Mouse (Mus musculus) embryo, embryonic 11.5 days (tissue): ENCODE measurements around the gene Crygn.

ENCODE experiments used
- DNase-seq: peaks from one replicate; pipeline ENCODE4 v3.0.0-alpha.2; 2012; ENCODE audit warnings: low read depth, low spot score

The Crygn gene

DNA sequence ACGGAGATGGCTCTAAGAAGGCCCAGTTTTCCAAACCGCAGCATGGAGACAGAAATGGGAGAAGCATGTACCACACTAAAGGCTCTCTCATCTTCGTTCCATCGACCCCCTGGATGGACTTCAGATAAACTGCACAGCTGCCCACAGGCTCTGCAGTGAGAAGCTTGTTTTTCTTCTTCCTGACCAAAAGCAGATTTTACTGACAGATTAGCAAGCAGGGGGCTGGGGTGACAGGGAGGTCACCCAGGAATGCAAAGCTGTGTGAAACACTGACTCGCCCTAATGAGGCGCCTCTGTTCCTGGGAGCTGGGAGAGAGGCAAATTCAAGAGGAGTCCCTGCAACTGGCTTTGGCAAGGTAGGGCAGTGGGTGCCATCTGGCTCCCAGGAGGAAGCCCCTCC lies 10.3 kb downstream of the Crygn start:
- DNase-seq, result no peak

DNA sequence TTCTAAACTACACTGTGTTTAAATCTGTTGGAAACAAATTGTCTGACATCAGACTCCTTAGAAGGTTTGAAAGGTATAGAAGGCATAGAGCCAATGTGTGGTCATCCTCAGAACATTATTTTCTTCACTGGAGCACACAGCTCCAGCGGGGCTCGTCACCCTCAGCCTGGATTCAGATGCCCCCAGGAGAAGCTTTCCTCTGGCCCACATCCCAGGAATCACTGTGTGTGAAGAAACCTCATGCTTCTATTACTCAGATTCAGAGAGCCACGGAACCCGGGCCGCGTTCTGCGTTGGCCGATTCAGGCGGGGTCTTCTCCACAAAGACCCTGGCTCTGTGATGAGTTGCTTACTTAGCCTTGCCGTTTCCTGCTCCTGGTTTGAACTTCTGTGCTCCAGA lies 13.9 kb downstream of the Crygn start:
- no peak for DNase-seq

DNA sequence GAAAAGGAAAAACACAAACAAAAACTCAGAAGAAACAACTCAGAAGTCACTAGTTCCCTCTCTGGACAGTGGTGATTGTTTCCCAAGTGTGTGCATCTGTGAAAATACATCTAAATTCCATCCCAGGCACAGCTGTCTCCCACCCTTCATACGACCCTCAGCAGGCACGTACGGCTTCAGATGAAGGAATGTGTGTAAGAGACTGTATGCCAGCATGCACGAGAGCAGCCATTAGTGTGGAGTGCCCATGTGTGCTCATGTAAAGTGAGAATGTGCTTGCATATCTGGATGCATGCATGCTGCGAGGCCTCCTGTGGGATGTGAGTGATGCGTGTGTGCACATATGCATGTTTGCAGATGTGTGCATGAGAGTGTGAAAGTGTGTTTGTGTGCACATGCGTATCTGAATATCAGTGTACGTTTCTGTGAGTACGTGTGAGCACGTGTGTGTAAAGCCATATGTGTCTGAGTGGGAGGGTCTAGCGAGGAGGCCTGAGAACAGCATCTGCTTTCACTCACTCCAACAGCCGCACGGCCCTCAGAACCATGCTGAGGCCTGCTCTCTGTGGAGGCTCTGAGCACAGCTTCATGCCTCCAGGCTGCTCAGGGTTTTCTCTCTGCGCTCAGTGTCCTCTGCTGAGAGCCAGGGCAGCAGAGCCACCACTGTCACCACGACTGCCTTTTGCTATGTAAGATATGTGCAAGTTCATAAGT lies 16.5 kb downstream of the Crygn start:
- no peak for DNase-seq

DNA sequence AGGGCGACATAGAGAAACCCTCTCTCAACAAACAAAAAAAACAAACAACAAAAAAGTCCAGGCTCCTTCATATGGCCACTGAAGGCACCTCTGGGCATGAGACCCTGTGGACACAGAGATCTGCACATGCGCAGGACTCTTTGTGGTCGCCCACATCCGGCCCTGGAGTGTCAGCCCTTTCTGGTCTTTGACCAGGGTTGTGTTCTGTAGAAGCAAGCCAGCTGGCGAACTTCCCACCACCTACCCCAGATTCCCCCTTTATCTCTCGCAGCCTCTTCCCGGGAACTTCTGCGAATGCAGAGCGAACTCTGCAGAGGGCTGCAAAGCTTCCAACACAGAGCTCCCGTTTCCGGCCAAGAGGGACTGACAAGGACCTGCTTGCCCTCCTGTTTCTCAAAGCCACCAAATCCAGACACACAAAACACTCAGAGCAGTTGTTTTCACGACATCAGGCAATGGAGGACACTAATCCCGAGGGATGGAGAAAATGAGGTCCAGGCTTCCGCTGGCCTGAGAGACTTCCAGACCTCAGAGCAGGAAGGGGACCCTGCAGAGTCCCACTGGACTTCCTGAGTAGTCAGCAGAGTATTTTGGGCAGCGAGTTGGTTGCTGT lies 18.6 kb downstream of the Crygn start:
- DNase-seq, result no peak

DNA sequence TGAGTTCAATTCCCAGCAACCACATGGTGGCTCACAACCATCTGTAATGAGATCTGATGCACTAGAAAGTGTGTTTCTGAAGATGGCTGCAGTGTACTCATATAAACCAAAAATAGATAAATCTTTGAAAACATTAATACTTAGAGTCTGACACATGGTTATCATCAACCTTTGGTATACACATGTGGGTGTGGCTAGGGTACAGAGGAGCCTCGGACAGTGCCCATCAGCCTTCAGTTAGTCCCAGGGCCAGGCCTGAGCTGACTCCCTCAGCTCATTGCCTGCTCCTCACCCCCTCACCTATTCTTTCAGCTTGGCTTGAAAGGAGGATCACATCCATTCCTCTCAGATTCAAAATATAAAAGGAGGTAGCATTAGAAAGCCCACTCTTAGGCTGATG lies 19.3 kb downstream of the Crygn start:
- DNase-seq, result no peak

DNA sequence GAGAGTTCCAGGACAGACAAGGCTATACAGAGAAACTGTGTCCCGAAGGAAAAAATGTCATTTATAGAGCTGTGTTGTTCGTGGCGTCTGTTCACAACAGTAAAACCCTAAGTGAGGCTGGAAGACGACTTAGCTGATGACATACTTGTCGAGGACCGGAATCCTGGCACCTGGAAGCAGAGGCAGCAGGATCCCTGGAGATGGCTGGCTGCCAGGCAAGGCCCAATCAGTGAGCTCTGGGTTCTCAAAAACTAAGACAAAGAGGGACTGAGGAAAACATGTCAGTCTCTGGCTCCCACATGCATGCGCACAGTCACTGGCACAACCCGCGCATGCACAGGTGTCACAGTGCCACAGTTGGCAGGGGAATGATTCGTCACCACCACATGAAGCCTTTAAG lies 20.2 kb downstream of the Crygn start:
- no peak for DNase-seq

DNA sequence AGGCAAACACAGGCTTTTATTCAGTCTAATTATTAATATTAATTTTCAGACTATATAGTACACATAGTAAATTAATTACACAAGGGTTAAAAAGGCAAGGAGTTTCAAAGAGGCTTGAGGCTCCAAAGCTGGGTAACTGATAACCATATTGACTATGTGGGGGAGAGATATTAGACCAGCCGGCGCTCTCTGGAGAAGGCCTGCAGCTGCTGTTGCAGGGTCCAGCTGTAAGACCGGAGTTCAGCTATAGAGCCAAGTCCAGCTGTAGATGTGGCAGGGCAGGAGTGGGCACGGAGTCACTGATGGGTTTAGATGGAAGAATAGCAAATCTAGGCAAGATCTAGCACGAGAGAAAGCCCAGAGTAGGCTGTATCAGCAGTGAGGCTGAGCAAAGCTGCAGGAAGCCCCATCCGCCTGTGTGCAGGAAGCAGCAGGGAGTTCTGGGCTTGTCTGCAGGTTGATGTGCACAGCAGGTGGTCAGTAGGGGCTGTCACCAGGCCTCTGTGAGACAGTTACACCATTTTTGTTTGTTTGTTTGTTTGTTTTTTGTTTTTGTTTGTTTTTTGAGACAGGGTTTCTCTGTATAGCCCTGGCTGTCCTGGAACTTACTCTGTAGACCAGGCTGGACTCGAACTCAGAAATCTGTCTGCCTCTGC lies 23.9 kb downstream of the Crygn start:
- DNase-seq, result no peak

DNA sequence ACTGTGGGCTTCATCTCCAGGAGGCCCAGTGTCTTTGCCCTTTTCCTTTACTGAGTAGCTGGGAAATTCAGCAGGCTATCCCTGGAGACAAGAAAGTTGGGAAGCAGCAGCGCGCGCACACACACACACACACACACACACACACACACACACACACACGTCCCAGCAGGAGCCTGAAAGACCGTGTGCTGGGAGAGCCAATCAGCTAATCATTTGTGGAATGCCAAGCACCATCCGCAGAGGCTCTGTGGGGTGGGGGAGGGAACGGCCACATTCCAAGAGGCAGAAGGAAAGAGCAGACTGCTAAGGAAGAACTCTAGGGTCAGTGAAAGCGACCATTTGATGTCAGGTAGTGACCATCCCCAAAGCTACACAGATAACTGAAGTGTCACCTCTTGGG lies 24.7 kb downstream of the Crygn start:
- DNase-seq, result no peak

DNA sequence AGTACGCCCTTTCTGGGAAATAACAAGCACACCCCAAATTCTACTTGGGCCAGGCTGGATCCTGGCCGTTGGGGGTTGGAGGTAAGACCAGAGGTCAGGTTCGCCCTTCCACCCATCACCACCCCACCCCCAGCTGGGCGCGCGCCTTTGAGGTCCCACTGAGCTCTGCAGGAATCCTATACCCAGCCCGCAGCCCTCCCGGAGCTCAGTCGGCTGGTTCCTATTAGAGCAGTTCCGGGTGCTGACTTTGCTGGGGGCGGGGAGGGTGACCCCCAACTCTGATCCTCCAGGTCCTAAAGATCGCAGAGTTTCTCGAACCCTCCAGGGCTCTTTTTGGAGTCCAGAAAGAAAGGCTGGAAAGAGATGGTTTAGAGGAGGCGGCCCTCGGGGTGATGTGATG lies 26.8 kb downstream of the Crygn start:
- no peak for DNase-seq

DNA sequence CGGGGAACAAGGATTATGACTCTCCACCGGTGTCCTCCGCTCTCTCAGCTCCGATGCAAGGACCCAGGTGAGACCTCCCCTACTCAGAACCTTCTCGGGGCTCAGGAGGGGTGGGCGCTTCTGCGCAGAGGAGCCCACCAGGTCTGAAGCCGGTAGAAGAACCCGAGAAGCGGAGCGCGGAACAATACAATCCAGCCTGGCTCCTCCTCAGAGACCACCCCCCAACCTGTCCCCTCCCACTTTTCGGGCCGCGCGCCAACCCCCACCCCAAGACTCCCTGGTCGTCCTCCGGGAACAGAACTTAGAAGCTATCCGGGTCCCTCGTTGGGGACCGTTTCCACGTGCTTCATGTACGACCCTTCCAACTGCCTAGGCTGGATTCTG lies 27.3 kb downstream of the Crygn start, which contains the start of gene Wdr86:
Wdr86 (minus strand) TSS at position 240 of the 384 bp plus-strand sequence.
- DNase-seq, result no peak

DNA sequence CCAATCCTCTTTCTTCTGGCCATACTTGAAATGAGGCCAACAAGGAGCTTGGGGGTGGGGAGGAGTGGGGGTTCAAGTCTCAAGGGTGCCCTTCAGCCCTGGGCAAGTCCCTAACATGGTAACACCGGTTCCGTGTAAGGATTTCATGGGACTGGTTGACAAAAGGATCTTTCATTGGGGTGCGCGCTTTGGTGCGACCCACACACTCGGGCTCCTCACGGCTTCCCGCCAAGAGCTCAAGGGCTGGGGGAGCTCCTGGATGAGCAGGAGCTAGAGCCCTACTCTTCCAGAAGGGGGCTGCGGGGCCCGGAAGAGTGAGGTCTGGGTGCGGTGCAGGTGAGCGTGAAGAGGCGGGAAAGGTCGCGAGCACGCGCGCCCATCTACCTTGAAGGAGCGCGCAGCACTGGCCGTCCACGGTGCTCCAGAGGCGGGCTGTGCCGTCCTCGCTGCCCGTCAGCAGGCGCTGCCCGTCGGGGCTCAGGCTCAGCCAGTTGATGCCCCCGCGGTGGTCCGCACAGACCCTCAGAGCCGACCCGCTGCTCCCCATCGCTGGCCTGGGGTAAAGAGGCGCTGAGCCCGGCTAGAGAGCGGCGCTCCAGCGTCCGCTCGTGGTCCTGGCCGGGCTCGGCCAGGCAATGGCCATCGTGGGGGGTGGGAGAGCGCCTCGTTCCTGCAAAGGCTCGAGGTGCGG lies 27.9 kb downstream of the Crygn start:
- DNase-seq, result no peak

DNA sequence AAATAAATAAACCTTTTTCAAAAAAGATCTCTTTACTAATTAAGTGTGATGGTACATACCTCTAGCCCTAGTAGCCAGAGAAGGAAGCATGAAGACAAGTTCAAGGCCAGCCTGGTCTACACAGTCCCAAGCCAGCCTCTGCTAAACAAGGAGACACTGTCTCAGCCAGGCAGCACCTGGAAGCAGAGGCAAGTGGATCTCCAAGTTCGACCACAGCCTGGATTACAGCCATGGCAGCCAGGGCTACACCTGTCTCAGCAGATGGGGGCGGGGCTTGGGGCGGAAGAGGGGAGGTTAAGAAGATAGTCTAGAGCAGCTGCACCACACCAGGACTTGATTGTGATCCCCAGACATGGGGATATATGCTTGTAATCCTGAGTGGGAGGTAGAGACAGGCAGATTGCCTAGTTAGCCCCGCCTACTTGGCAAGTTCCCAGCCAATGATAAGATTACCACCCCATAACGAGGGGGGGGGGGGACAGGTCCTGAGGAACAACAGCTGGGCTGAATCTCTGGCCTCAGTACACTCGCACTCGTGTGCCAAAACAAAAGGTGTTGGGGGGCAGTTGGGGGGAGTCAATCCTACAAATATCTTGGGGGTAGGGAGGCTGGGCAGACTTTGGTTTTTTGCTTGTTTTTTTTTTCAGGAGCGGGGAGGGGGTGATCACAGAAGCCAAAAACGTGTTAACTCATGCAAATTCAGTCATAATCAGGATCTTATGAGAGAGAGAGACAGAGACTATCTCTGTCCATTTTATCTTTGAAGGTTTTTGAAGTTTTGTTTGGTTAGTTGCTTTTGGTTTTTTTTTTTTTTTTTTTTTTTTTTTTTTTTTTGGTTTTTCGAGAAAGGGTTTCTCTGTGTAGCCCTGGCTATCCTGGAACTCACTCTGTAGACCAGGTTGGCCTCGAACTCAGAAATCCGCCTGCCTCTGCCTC lies 30.6 kb downstream of the Crygn start:
- DNase-seq, result no peak

DNA sequence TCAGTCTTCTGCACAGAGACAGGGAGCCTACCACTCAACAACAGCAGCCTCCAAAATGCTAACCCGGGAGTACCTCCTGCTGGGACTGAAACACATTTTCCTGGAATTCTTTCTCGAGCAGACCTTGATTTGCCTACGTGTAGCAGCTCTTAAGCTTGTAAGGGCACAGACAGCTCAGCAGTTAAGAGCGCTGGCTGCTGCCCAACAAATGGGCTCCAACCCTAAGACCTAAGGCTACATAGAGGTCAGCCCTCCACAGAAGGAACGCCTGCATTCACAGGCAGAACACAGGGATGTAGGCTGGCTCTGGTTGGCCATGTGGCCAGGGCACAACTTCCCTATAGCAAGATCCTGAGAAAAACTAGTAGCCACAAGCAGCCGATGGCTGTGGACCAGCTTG lies 31.9 kb downstream of the Crygn start:
- no peak for DNase-seq

DNA sequence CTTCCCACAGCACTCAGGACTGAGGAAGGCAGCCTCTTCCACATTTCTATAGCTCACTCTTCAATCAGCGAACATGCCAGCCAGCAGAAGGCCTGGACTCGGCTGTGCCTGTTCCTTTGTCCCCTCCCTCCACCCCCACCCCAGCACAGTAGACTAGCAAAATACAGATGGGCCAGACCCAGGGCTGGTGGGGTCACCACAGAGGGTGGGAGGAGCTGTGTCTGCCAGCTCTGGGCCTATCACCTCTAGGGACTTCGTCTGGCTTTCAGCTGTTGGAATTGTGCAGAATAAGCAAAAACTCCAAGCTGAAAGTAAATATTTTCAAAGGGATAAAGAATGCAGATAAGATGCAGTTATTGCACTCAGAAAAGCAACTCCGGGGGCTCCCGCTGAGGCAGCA lies 33.0 kb downstream of the Crygn start:
- DNase-seq, result no peak

DNA sequence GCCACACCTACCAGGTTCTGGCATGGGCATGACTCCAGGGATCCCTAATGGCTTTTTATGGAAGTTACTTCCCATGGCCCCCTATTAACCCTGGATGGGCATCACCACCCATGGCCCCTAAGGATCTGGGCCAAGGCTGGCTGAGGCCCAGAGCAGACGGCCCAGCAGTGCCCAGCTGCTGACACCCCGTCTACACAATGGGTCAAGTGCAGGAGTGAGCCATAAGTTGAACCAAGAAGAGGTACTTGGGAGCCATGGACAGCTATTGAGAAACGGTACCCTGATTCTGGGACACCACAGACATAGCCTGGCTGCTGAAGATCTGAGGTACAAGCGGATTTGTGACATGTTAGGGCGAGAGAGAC lies 33.6 kb downstream of the Crygn start:
- DNase-seq, result no peak

DNA sequence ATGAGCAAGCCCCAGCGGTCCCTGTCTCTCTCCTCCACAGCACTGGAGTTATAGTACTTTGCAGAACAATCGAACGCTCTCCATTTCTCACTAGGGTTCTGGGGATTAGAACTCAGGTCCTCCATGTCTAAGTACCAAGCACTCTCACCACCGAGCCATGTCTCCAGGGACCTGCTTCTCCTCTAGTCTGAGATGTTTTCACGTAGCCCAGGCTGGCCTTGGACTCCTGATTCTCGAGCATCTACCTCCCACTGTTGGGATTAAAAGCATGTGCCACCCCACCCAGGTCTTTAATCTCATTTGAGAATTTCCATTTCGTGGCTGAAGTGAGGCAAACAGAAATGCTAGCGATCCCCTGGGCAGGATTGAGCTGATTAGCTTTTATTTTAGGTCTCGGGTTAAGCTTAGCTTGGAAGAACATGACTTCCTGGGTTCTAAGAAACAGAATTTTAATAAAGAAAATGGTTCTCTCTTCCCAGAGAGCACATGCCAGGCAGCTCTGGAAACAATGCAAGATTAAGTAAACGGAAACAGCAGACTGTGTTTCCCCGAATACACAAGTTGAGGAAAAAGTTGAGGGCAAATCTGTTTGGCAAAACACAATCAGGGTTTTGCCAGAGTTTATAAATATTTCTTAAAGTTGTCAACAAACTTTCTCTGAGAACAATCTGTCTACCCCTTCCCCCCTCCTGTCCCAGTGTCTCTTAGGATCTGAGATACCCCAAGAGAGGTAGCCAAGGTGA lies 34.1 kb downstream of the Crygn start:
- DNase-seq, result no peak

DNA sequence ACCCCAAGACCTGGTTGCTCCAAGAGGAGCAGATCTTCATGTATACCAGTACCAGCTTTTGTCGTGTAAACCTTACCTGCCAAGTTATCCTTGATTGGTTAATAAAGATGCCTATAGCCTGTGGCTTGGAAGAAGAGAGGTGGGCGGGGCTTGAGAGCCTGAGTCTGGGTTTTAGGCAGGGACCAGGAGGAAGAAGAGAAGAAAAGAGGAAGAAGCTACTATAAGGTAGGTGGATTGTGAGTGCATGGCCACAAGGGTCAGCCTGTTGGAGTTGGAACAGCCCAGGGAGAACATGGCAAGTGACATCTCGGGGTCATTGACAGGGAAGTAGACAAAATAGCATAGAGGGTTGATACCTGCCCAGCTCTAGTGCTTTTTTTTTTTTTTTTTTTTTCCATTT lies 38.0 kb downstream of the Crygn start:
- no peak for DNase-seq

DNA sequence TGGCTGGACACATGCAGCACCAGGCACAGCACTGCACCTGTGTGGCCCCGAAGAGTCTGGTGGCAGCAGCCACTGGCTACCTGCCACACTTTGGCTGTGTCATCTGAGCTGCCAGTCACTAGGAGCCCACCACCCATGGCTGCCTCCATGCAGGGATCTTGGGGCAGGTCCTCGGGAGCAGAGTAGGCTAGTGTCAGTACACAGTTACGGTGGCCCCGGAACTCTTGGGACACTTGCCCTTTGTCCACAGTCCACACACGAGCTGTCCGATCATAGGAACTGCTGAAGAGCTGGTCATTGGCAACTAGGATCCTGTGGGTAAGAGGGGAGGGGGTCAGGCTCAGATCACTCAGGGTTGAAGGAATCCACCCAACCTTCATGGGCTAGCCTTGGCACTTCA lies 39.7 kb downstream of the Crygn start:
- no peak for DNase-seq

DNA sequence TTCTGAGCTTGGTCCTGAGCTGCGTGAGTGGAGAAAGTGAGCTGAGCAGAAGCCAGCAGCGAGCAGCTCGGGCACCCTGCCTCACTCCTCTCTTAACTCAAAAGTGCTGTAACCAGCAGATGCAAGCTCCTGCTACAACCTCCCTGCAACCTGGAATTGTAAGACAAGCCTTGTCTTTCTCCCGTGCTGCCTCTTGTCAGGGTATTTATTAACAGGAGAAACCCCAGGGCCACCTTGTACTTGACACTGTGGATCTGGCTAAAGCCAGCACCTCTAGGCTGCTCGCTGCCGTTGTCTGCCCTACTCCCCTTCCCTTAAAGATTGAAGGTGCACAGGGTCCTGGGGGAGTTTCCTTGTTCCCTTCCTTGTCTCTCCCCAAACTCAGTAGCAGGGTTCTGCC lies 43.8 kb downstream of the Crygn start:
- no peak for DNase-seq

DNA sequence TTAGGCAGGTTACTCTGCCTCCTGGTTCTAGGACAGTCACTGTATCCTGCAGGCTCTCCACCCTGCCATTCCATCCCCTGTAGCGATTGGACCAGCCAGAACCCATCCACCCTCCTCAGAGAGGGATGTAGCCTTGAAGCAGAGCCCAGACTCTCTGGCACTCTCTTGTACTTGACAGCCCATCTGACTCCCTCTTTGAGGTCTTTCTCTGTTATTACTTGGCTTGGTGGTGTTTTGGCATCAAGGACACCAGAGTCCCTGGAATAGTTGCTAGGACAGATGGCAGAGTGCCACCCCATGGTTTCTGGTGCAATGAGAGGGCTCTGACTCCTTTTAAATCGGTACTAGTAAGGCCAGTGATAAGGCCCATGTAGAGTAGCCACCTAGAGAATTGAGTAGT lies 44.6 kb downstream of the Crygn start:
- no peak for DNase-seq

DNA sequence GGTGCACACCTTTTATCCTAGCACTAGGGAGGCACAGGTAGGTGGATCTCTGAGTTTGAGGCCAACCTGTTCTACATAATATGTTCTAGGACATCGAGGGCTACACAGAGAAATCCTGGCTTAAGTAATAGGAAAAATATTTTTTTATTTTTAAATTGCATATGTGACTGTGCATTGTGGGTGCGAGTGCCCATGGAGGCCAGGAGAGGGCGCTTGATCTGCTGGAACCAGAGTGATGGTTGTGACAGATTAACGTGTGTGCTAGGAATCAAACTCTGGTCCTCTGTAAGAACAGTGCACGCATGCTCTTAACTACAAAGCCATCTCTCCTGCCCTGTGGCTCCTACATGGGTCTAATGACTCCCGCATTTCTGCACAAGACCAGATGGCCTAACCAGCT lies 46.2 kb downstream of the Crygn start:
- no peak for DNase-seq
